Comparison of ENCODE assay signal across 11 mouse cellular contexts in genomic region chr4:40471880-40472279, GRCm38 (mm10). TPM values are rescaled to one million over a fixed set of nuclear protein-coding genes. Genes with fewer than 3 reads are reported as not detected.
DNase-seq lines count a peak whose midpoint lies in the region; ATAC-seq and TF ChIP-seq lines count a peak whose summit lies in the region.
"Had no signal": no experiment of that assay in that cellular context is flagged by ENCODE, and none has a peak within 500 bp of the region (broad histone marks: within the 10 kb centered on the region; RNA-seq: fewer than 3 reads in every experiment).

Gene Tmem215, plus strand, starts transcription at chr4:40472180.

- H3K9ac ChIP-seq in heart, embryonic 14.5 days (ENCODE audit: low read length) = peak within 1 kb of the TSS; percentile 63
- no peak within 1 kb of the TSS for H3K9ac ChIP-seq in liver, embryonic 16.5 days (ENCODE audit: low read depth, low read length)

- TF ChIP-seq CTCF in E14TG2a.4 (conservative IDR thresholded peaks at IDR 0.05; ENCODE audit: low read length) = no peak

- H3K27ac ChIP-seq in heart, embryonic 14.5 days (replicated peaks in 1 of 2; ENCODE audit: control insufficient read depth in 1 of 2, insufficient read depth in 1 of 2, low read depth in 2 of 2, low read length in 2 of 2) = no peak within 1 kb of the TSS
- H3K27ac ChIP-seq in hindbrain, embryonic 10.5 days = peak within 1 kb of the TSS; percentile 79
- H3K27ac ChIP-seq in liver, embryonic 16.5 days (ENCODE audit: low read length) = no peak within 1 kb of the TSS

- ATAC-seq in heart, embryonic 14.5 days (ENCODE audit: insufficient number of reproducible peaks, insufficient read depth, low FRiP score, low read depth) = no peak
- no peak for ATAC-seq in liver, embryonic 16.5 days (ENCODE audit: low read depth)

- DNase-seq in heart, postnatal 36 days = no peak
- no peak for DNase-seq in hindbrain, embryonic 10.5 days (ENCODE audit: low spot score)
- DNase-seq in urinary bladder, postnatal 36 days (ENCODE audit: low spot score in 2 of 2) = no peak
- DNase-seq in adrenal gland, adult 2 months = no peak
- DNase-seq in gastrocnemius, postnatal 36 days = no peak
- DNase-seq: adrenal gland, postnatal 10 days; B cell, adult 2 months; gastrocnemius, postnatal 25 days had no signal

- no peaks in the 10 kb centered on the region for H3K9me3 ChIP-seq in heart, embryonic 14.5 days (ENCODE audit: control insufficient read depth, low read length)
- H3K9me3 ChIP-seq in E14TG2a.4 (ENCODE audit: low read length) = no peaks in the 10 kb centered on the region
- no peaks in the 10 kb centered on the region for H3K9me3 ChIP-seq in hindbrain, embryonic 10.5 days
- no peaks in the 10 kb centered on the region for H3K9me3 ChIP-seq in liver, embryonic 16.5 days (replicated peaks; ENCODE audit: control insufficient read depth, low read length)

- H3K36me3 ChIP-seq in heart, embryonic 14.5 days (ENCODE audit: control insufficient read depth, insufficient read depth, low read length) = no peaks in the 10 kb centered on the region
- H3K36me3 ChIP-seq in E14TG2a.4 (ENCODE audit: insufficient read depth, low read length) = no peaks in the 10 kb centered on the region
- no peaks in the 10 kb centered on the region for H3K36me3 ChIP-seq in hindbrain, embryonic 10.5 days
- H3K36me3 ChIP-seq in liver, embryonic 16.5 days (ENCODE audit: control insufficient read depth, insufficient read depth) = no peaks in the 10 kb centered on the region

- peaks cover 29% of the 10 kb centered on the region for H3K27me3 ChIP-seq in heart, embryonic 14.5 days (ENCODE audit: control insufficient read depth, insufficient read depth, low read length)
- peaks cover 48% of the 10 kb centered on the region for H3K27me3 ChIP-seq in E14TG2a.4 (ENCODE audit: insufficient read depth, low read length)
- H3K27me3 ChIP-seq in hindbrain, embryonic 10.5 days (ENCODE audit: insufficient read depth, poor library complexity, severe bottlenecking) = peaks cover 34% of the 10 kb centered on the region
- H3K27me3 ChIP-seq in liver, embryonic 16.5 days (ENCODE audit: control insufficient read depth, insufficient read depth, low read depth, low read length) = peaks cover 19% of the 10 kb centered on the region

- H3K4me1 ChIP-seq in heart, embryonic 14.5 days (ENCODE audit: control insufficient read depth in 2 of 2, insufficient read depth in 2 of 2, low read length in 2 of 2) = 0 out of 4 replicates have a peak, but pooled peaks cover 0 to 5% of the 10 kb centered on the region in 2 experiments
- H3K4me1 ChIP-seq in E14TG2a.4 (replicated peaks; ENCODE audit: low read depth, low read length) = peaks cover 6% of the 10 kb centered on the region; the same call in 1 of the 2 replicates
- H3K4me1 ChIP-seq in hindbrain, embryonic 10.5 days (replicated peaks) = peaks cover 11% of the 10 kb centered on the region
- no peaks in the 10 kb centered on the region for H3K4me1 ChIP-seq in liver, embryonic 16.5 days (ENCODE audit: control insufficient read depth, low read depth, low read length)

- intact Hi-C loops in heart, postnatal 36 days (cut with DNase I) = no loop called here
- intact Hi-C loops in gastrocnemius, postnatal 36 days (cut with DNase I) = no loop called here

- 79% methylated on average over 10 of the region's 10 CpGs for WGBS in heart, embryonic 14.5 days
- WGBS in hindbrain, embryonic 10.5 days = 87% methylated on average over 10 of the region's 10 CpGs
- 65% methylated on average over 10 of the region's 10 CpGs for WGBS in liver, embryonic 16.5 days (ENCODE audit: insufficient replicate concordance)

- peak within 1 kb of the TSS; percentile 31 to 45 for H3K4me3 ChIP-seq in heart, embryonic 14.5 days (ENCODE audit: control insufficient read depth in 1 of 2, insufficient read depth in 1 of 2, low read depth in 1 of 2, low read length in 2 of 2)
- peak within 1 kb of the TSS; percentile 81 for H3K4me3 ChIP-seq in E14TG2a.4 (replicated peaks; ENCODE audit: low read length)
- H3K4me3 ChIP-seq in hindbrain, embryonic 10.5 days = peak within 1 kb of the TSS; percentile 60
- H3K4me3 ChIP-seq in liver, embryonic 16.5 days (ENCODE audit: low read depth, low read length) = no peak within 1 kb of the TSS

- H3K4me2 ChIP-seq in heart, embryonic 14.5 days (ENCODE audit: low read length) = peak within 1 kb of the TSS; percentile 82
- H3K4me2 ChIP-seq in liver, embryonic 16.5 days (ENCODE audit: low read depth, low read length) = peak within 1 kb of the TSS; percentile 15

RNA-seq across cellular contexts. Expression of gene Tmem215, which starts in this region (rescaled TPM):
- polyA plus RNA-seq in heart, embryonic 14.5 days (2014; fragmentation: Nextera tagmentation; extraction: Ambion mirVana) = 1.2 and 1.5 TPM in 2 replicates
- not detected for total RNA-seq in heart, postnatal 36 days (2021)
- polyA plus RNA-seq in hindbrain, embryonic 10.5 days (2016; fragmentation: Nextera tagmentation; extraction: Ambion mirVana) = 0.25 and 0.61 TPM in 2 replicates
- 0.12 TPM in 1 of 2 replicates, not detected in the other for polyA plus RNA-seq in liver, embryonic 16.5 days (2015; fragmentation: Nextera tagmentation; extraction: Ambion mirVana)
- total RNA-seq in adrenal gland, adult 2 months (2021) = not detected
- 0.27 TPM in 2 replicates for polyA plus RNA-seq in adrenal gland, adult 2 months (2012; rRNA removed)
- not detected for total RNA-seq in gastrocnemius, postnatal 36 days (2021)
- total RNA-seq: gastrocnemius, postnatal 25 days had no signal
